Mouse (Mus musculus): Measurements from ENCODE around the gene Ccdc54.

The Ccdc54 gene

GRCm38 (mm10) chr16:50591054-50591453 is at the start of gene Ccdc54:
Gene Ccdc54 (minus strand): TSS chr16:50591154.
- DNase-seq (ENCODE audit: extremely low read depth, low read depth), result no peak

GRCm38 (mm10) chr16:50632585-50632984 is 41.6 kb upstream of the Ccdc54 start:
- peak; percentile 62 for DNase-seq (ENCODE audit: extremely low read depth, low read depth)

- DNase-seq (ENCODE audit: extremely low read depth, low read depth), result no peak
Measured at GRCm38 (mm10) chr16:50615569-50615968, 24.6 kb upstream of the Ccdc54 start.

DNA sequence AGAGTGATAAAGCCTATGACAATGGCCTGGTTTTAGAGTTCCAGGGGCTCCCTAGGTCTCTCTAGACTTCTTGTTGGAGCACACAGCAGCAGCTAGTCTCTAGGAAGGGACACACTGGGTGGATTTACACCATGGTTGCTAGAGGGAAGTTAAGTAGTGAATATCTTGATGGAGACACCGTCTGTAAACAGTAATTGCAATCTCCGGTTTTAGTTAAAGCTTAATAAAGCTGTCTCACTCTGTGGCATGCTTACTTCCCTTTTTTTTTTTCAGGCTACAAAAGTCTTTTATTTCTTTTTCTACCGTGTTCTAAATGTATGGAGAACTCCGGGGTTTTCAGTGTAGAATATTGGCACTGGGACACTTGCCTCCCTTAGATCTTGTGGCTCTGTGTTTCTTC is 22.0 kb upstream of the Ccdc54 start:
- peak; percentile 59 for DNase-seq (ENCODE audit: extremely low read depth, low read depth)

- no peak for DNase-seq (ENCODE audit: extremely low read depth, low read depth)
Measured at GRCm38 (mm10) chr16:50610580-50610979, 19.6 kb upstream of the Ccdc54 start.

- no peak for DNase-seq (ENCODE audit: extremely low read depth, low read depth)
Measured at GRCm38 (mm10) chr16:50607776-50608562, 17.0 kb upstream of the Ccdc54 start.

GRCm38 (mm10) chr16:50604826-50605225 is 13.9 kb upstream of the Ccdc54 start:
- no peak for DNase-seq (ENCODE audit: extremely low read depth, low read depth)

GRCm38 (mm10) chr16:50601947-50602346 is 11.0 kb upstream of the Ccdc54 start:
- no peak for DNase-seq (ENCODE audit: extremely low read depth, low read depth)

- peak; percentile 14 for DNase-seq (ENCODE audit: extremely low read depth, low read depth)
Measured at GRCm38 (mm10) chr16:50600665-50601064, 9.7 kb upstream of the Ccdc54 start.

DNA sequence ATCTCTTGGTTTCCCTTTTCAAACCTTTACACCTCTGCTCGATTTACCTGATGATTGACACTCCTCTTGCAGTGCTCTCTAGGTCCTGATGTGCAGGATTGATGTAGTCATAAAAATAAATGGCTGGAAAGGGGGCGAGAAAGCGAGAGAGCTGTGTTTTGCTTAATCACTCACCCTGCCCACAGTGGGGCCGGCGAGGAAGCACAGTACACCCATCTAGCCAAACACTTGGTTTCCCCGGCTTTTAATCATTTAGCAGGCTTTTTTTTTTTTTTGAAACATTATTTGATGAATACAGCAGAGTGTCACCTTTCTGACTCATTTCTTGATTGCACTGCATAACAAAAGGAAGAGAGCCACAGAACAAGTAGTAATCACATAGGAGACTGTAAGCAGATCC is 5.7 kb upstream of the Ccdc54 start:
- no peak for DNase-seq (ENCODE audit: extremely low read depth, low read depth)

DNA sequence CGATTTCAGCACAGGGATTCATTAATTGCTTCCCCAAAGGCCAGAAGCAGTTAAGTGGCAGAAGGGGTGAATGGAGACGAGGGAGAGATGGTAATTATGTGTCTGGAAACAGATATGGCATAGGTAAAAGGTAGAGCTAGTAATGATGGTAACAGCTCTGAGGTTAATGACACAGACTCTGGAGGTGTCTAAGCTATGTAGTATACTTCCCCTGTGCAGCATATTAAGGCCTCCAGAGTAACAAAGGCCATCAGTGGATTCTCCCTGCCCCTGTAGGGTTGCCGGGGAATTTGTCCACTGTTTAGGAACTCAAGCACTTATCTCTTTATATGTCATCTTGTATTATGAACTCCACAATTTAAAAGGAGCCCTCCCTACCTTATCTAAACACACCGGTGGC is 5.2 kb upstream of the Ccdc54 start:
- no peak for DNase-seq (ENCODE audit: extremely low read depth, low read depth)

DNA sequence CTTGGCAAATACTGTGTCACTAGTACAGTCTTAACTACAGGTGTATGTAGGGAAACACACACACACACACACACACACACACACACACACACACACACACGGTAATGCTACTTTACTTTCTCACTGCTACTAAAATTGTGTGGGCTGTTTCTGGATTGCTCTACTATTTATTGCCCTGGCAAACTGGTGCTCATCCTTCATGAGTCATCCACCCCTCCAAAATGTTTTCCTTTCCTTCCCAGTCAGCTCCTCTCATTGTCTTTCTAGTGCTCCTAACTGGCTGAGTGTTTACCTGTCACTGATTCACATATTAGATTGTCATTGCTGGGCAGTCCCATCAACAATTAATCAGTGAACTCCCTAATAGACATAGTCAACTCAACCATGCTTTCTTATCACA is 3.9 kb upstream of the Ccdc54 start:
- DNase-seq (ENCODE audit: extremely low read depth, low read depth), result no peak

GRCm38 (mm10) chr16:50593361-50593760 is 2.4 kb upstream of the Ccdc54 start:
- DNase-seq (ENCODE audit: extremely low read depth, low read depth), result no peak

GRCm38 (mm10) chr16:50589574-50590151 is 1.3 kb downstream of the Ccdc54 start:
- DNase-seq (ENCODE audit: extremely low read depth, low read depth), result no peak

GRCm38 (mm10) chr16:50588191-50588590 is 2.8 kb downstream of the Ccdc54 start:
- DNase-seq (ENCODE audit: extremely low read depth, low read depth), result peak; percentile 17

DNA sequence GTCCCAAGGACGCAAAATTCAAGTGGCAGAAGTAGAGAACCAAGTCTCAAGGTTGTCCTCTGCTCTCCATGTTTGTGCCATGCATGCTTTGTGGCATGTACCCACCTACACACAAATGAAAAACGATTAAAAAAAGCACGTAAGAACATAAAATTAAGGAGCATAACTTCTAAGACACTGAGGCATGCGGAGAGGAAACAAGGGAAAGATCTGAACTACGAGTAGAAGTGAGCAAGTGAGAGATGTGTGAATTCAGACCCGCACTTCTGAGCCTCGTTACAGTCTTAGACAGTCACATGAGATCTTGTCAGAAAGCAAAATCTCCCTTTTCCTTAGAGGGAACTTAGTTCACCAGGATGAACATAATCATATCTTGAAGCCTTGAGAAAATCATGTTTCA is 3.8 kb downstream of the Ccdc54 start:
- DNase-seq (ENCODE audit: extremely low read depth, low read depth), result no peak

DNA sequence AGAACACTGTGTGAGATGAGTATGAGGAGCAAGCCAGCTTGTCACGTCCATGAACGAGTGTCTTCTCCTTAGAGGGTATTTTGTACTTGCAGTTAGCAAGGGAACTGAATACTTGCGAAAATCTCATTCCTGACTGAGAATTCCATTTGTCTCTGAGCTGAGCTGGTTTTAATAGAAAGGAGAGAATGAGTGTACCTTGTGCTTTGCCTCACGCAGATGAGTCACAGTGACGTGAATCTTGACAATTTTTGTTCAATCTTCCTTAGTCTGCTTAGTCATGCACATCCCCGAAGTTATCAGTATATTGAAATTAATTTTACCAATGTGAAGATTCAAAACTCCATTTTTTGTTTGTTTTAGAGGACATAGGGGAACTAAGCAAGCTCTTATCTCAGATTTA is 12.6 kb downstream of the Ccdc54 start:
- DNase-seq (ENCODE audit: extremely low read depth, low read depth), result no peak

- no peak for DNase-seq (ENCODE audit: extremely low read depth, low read depth)
Measured at GRCm38 (mm10) chr16:50572557-50572956, 18.4 kb downstream of the Ccdc54 start.

DNA sequence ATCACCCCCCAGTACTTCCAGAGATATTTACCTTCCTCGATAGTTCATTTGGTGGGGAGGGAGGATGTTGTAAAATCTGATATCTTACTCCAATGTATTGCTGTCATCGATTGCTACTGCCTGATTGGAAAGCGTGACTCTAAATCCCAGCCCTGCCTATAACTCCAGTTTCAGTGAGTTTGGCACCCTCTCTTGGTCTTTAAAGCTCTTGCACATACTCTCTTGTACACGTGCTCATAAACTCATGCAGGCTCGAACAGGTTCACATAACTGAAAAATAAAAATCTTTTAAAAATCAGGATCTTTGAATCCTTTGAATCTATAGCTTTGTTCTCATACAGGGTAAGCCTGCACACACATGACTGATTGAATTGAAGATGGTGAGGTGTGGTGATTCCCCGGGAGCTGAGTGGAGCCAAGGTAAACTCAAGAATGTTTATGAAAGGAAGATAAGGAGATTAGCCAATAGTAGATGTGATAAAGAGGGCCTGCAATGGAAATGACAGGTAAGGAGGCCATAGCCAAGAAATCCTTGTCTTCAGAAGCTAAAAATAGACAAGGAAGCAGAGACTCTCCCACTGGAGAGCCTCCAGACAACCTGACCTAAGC is 31.7 kb downstream of the Ccdc54 start:
- DNase-seq (ENCODE audit: extremely low read depth, low read depth), result no peak

DNA sequence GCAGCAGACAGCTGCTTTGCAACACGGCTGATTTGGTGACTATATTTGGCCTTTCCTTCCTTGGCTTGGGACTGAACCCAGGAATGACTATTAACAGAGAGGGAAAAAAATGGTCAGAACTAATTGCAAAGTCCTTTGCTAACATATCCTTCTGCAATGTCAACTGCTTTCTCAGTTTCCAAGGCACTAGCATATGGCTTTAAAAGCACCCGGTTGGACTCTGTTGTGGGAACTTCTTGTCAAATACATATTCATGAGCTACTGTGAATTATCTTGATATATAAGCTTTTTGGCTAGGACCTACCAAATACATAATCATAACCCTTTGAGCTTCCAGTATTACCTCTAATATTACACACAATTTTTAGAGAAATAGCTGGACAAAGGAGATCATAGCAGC is 37.1 kb downstream of the Ccdc54 start:
- no peak for DNase-seq (ENCODE audit: extremely low read depth, low read depth)

GRCm38 (mm10) chr16:50551871-50552528 is 39.0 kb downstream of the Ccdc54 start:
- no peak for DNase-seq (ENCODE audit: extremely low read depth, low read depth)

DNA sequence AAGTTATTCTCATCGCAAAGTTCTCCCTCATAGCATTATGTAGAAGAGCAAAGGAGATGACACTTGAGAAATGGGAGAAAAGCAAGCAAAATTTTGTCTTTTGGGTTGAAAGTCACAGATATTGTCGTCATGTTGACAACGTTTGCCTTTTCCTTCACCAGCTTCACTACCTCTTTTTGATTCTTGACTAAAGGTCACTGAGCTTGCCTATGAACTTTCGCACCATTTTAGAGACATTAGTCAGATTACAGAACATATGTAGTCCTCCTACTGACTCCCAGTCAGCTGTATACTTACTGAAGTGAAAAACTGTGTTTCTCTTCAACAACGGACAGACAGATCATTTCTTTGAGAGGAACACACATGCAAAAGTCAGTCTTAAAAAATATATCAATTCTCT is 40.0 kb downstream of the Ccdc54 start:
- no peak for DNase-seq (ENCODE audit: extremely low read depth, low read depth)
